Mouse (Mus musculus) C2C12 (cell line): ENCODE measurements at regions not wholly inside any gene's neighbourhood (a gene's known extent, or its start where the extent isn't known, plus 50 kb on each side); places are given as distances from the start of the nearest gene placed in this dataset.

Experiments
- CTCF ChIP-seq: IDR thresholded peaks from one replicate; pipeline ENCODE4 v1.5.1; 2011; ENCODE audit not compliant: control insufficient read depth, insufficient read depth, insufficient read length
- MAX ChIP-seq: IDR thresholded peaks from one replicate; pipeline ENCODE4 v1.6.1; 2011; ENCODE audit warnings: mild to moderate bottlenecking, control low read depth
- USF1 ChIP-seq: IDR thresholded peaks from one replicate; pipeline ENCODE4 v1.6.1; 2011; ENCODE audit warnings: low read depth, mild to moderate bottlenecking, control low read depth, moderate library complexity

DNA sequence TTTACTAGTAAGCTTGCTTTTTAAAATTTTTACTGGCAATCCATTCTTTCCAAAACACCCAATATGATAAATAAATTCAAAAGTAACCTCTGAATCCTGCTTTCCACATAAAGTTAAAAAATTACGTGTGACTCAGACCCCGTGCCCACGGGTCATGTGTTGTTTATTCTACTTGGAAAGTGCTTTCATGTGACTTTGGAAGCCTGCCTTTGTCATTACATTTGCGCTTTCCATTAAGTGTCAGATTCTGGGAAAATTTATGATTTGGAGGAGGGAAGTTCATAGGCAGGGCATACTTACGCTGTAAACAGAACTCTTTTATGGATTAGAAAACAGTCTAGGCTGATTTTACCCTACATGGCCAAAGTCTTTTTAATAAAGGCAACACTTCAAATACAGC, 466.8 kb upstream of the Adamts5 start:
- no peak for TF ChIP-seq CTCF
- TF ChIP-seq USF1: peak; percentile 58
- no peak for TF ChIP-seq MAX
